Mouse (Mus musculus): ENCODE results near the gene Polh. TPM values are rescaled to one million over a fixed set of nuclear protein-coding genes. Genes with fewer than 3 reads are reported as not detected.

The Polh gene
- 0.35 and 1.6 TPM in 2 replicates for polyA plus RNA-seq (2012; ENCODE audit: insufficient read depth, low replicate concordance)

- TF ChIP-seq GATA1 (IDR thresholded peaks at IDR 0.05; ENCODE audit: borderline replicate concordance, low read length), result no peak
- 0 out of 2 replicates have a peak, but pooled peaks have one; percentile 27 for TF ChIP-seq FLI1 (IDR thresholded peaks at IDR 0.05; ENCODE audit: low read length)
- Histone ChIP-seq H3K27me3 (replicated peaks) (no peaks in the 10 kb centered on the region), H3K9me3 (no peaks in the 10 kb centered on the region), H3K4me1 (peaks cover 51% of the 10 kb centered on the region), H3K36me3 (replicated peaks; ENCODE audit: low read length) (peaks cover 55% of the 10 kb centered on the region), H3K4me3 (replicated peaks) (peak within 1 kb of the TSS; percentile 99)
These were observed at the start of gene Polh, which contains the start of gene Xpo5 for GRCm38 (mm10) chr17:46202421-46203071. Polh (minus strand) TSS chr17:46202645. Xpo5 (plus strand) TSS chr17:46202782.

GRCm38 (mm10) chr17:46251174-46251573 lies 48.7 kb upstream of the Polh start:
- TF ChIP-seq GATA1 (IDR thresholded peaks at IDR 0.05; ENCODE audit: borderline replicate concordance, low read length) (no peak), FLI1 (IDR thresholded peaks at IDR 0.05; ENCODE audit: low read length) (no peak)
- Histone ChIP-seq H3K4me3 (replicated peaks) (no peak overlapping the region), H3K27me3 (replicated peaks) (peaks cover 23% of the 10 kb centered on the region), H3K4me1 (peaks cover 64% of the 10 kb centered on the region), H3K36me3 (replicated peaks; ENCODE audit: low read length) (peaks cover 50% of the 10 kb centered on the region), H3K9me3 (no peaks in the 10 kb centered on the region)

GRCm38 (mm10) chr17:46248189-46248522 lies 45.7 kb upstream of the Polh start:
- peaks cover 69% of the 10 kb centered on the region for H3K4me1 ChIP-seq
- peak overlapping the region; percentile 100 for H3K4me3 ChIP-seq (replicated peaks)
- H3K27me3 ChIP-seq (replicated peaks), result no peaks in the 10 kb centered on the region
- no peaks in the 10 kb centered on the region for H3K9me3 ChIP-seq
- no peak for TF ChIP-seq GATA1 (IDR thresholded peaks at IDR 0.05; ENCODE audit: borderline replicate concordance, low read length)
- 0 out of 2 replicates have a peak, but pooled peaks have one; percentile 2 for TF ChIP-seq FLI1 (IDR thresholded peaks at IDR 0.05; ENCODE audit: low read length)
- H3K36me3 ChIP-seq (replicated peaks; ENCODE audit: low read length), result peaks cover 80% of the 10 kb centered on the region

- Histone ChIP-seq H3K4me1 (peaks cover 70% of the 10 kb centered on the region), H3K27me3 (replicated peaks) (no peaks in the 10 kb centered on the region), H3K4me3 (replicated peaks) (peak within 1 kb of the TSS; percentile 100), H3K9me3 (no peaks in the 10 kb centered on the region), H3K36me3 (replicated peaks; ENCODE audit: low read length) (peaks cover 82% of the 10 kb centered on the region)
- TF ChIP-seq FLI1 (IDR thresholded peaks at IDR 0.05; ENCODE audit: low read length), result peak; percentile 72; the same call in 1 of the 2 replicates
- TF ChIP-seq GATA1 (IDR thresholded peaks at IDR 0.05; ENCODE audit: borderline replicate concordance, low read length), result no peak
These were observed 45.2 kb upstream of the Polh start, which contains the start of the genes Polr1c and Yipf3 for GRCm38 (mm10) chr17:46247512-46248188. Polr1c (minus strand) TSS chr17:46248054. Yipf3 (plus strand) TSS chr17:46248080.

- Histone ChIP-seq H3K4me3 (replicated peaks) (no peak overlapping the region), H3K4me1 (peaks cover 64% of the 10 kb centered on the region), H3K36me3 (replicated peaks; ENCODE audit: low read length) (peaks cover 80% of the 10 kb centered on the region), H3K9me3 (no peaks in the 10 kb centered on the region), H3K27me3 (replicated peaks) (no peaks in the 10 kb centered on the region)
- no peak for TF ChIP-seq FLI1 (IDR thresholded peaks at IDR 0.05; ENCODE audit: low read length)
- no peak for TF ChIP-seq GATA1 (IDR thresholded peaks at IDR 0.05; ENCODE audit: borderline replicate concordance, low read length)
These were observed 42.1 kb upstream of the Polh start for GRCm38 (mm10) chr17:46244579-46244978.

GRCm38 (mm10) chr17:46243624-46244023 lies 41.2 kb upstream of the Polh start:
- peaks cover 82% of the 10 kb centered on the region for H3K36me3 ChIP-seq (replicated peaks; ENCODE audit: low read length)
- peaks cover 55% of the 10 kb centered on the region for H3K4me1 ChIP-seq

GRCm38 (mm10) chr17:46242993-46243392 lies 40.5 kb upstream of the Polh start:
- H3K4me1 ChIP-seq, result peaks cover 56% of the 10 kb centered on the region
- peak overlapping the region; percentile 44 for H3K4me3 ChIP-seq (replicated peaks)
- H3K27me3 ChIP-seq (replicated peaks), result no peaks in the 10 kb centered on the region
- no peaks in the 10 kb centered on the region for H3K9me3 ChIP-seq
- TF ChIP-seq GATA1 (IDR thresholded peaks at IDR 0.05; ENCODE audit: borderline replicate concordance, low read length) (no peak), FLI1 (IDR thresholded peaks at IDR 0.05; ENCODE audit: low read length) (no peak)
- H3K36me3 ChIP-seq (replicated peaks; ENCODE audit: low read length), result peaks cover 88% of the 10 kb centered on the region

More at GRCm38 (mm10) chr17:46243624-46244023, 41.2 kb upstream of the Polh start:
- H3K27me3 ChIP-seq (replicated peaks), result no peaks in the 10 kb centered on the region
- no peaks in the 10 kb centered on the region for H3K9me3 ChIP-seq
- H3K4me3 ChIP-seq (replicated peaks), result no peak overlapping the region
- TF ChIP-seq GATA1 (IDR thresholded peaks at IDR 0.05; ENCODE audit: borderline replicate concordance, low read length) (no peak), FLI1 (IDR thresholded peaks at IDR 0.05; ENCODE audit: low read length) (no peak)

- Histone ChIP-seq H3K9me3 (no peaks in the 10 kb centered on the region), H3K4me3 (replicated peaks) (no peak overlapping the region), H3K27me3 (replicated peaks) (no peaks in the 10 kb centered on the region), H3K36me3 (replicated peaks; ENCODE audit: low read length) (peaks cover 95% of the 10 kb centered on the region), H3K4me1 (peaks cover 56% of the 10 kb centered on the region)
- TF ChIP-seq GATA1 (IDR thresholded peaks at IDR 0.05; ENCODE audit: borderline replicate concordance, low read length), result no peak
- TF ChIP-seq FLI1 (IDR thresholded peaks at IDR 0.05; ENCODE audit: low read length), result no peak
These were observed 39.8 kb upstream of the Polh start for GRCm38 (mm10) chr17:46242274-46242673.

GRCm38 (mm10) chr17:46241471-46241870 lies 39.0 kb upstream of the Polh start:
- no peak for TF ChIP-seq GATA1 (IDR thresholded peaks at IDR 0.05; ENCODE audit: borderline replicate concordance, low read length)
- Histone ChIP-seq H3K27me3 (replicated peaks) (no peaks in the 10 kb centered on the region), H3K9me3 (no peaks in the 10 kb centered on the region), H3K4me3 (replicated peaks) (no peak overlapping the region), H3K4me1 (peaks cover 48% of the 10 kb centered on the region), H3K36me3 (replicated peaks; ENCODE audit: low read length) (peaks cover 98% of the 10 kb centered on the region)
